Mouse (Mus musculus) thymus, adult 2 months (tissue): Measurements from ENCODE around the gene Ctbp2. TPM values are rescaled to one million over a fixed set of nuclear protein-coding genes. Genes with fewer than 3 reads are reported as not detected.

Experiments
- DNase-seq: peaks from one replicate; pipeline ENCODE4 v3.0.0; 2021
- H3K27ac ChIP-seq: fragments of 200-500 bp; 2 replicates; pipeline ENCODE4 v1.5.1; 2012; ENCODE audit warnings: low read length, control low read depth; ENCODE audit not compliant: control insufficient read depth, insufficient read depth
- H3K27me3 ChIP-seq: fragments of 200-500 bp; 2 replicates; pipeline ENCODE4 v1.6.1; 2012; ENCODE audit warnings: mild to moderate bottlenecking, low read length, moderate library complexity, mixed read lengths; ENCODE audit not compliant: control insufficient read depth, insufficient read depth
- H3K36me3 ChIP-seq: fragments of 200-500 bp; 2 replicates; pipeline ENCODE4 v1.6.1; 2012; ENCODE audit warnings: mild to moderate bottlenecking, low read length, moderate library complexity; ENCODE audit not compliant: control insufficient read depth, insufficient read depth
- H3K4me1 ChIP-seq: fragments of 200-500 bp; replicated peaks from 2 replicates; pipeline ENCODE4 v1.6.1; 2012; ENCODE audit warnings: low read length; ENCODE audit not compliant: control insufficient read depth, insufficient read depth
- H3K4me3 ChIP-seq: fragments of 200-500 bp; 2 replicates; pipeline ENCODE4 v1.5.1; 2012; ENCODE audit warnings: mild to moderate bottlenecking, low read length, control low read depth, moderate library complexity; ENCODE audit not compliant: control insufficient read depth, insufficient read depth
- CTCF ChIP-seq: fragments of 200-500 bp; IDR thresholded peaks from 2 replicates; pipeline ENCODE4 v1.5.1; 2012; ENCODE audit warnings: mild to moderate bottlenecking, control low read depth, low read length, moderate library complexity, borderline replicate concordance; ENCODE audit not compliant: control insufficient read depth, poor library complexity, insufficient read depth; ENCODE audit errors: extremely low read depth
- POLR2A ChIP-seq: fragments of 200-500 bp; IDR thresholded peaks from 2 replicates; pipeline ENCODE4 v1.6.1; 2012; ENCODE audit warnings: mild to moderate bottlenecking, low read length, control low read depth, moderate library complexity; ENCODE audit not compliant: control insufficient read depth, poor library complexity, insufficient read depth; ENCODE audit errors: extremely low read depth
- WGBS: fragments of 180-500 bp; shearing (Covaris S2); methylation state at CpG from one replicate; pipeline ENCODE4 v1.1.7; 2018; 5-methylcytosine and 5-hydroxymethylcytosine counted together
- polyA plus RNA-seq: library from polyadenylated mRNA; depleted of rRNA; stranded (reverse); fragments of >200 nt; gene quantifications from 2 replicates; pipeline ENCODE4 v1.2.3, GENCODE M21; 2012

Ctbp2 gene
- polyA plus RNA-seq, 1 experiment: 14.0 TPM

DNA sequence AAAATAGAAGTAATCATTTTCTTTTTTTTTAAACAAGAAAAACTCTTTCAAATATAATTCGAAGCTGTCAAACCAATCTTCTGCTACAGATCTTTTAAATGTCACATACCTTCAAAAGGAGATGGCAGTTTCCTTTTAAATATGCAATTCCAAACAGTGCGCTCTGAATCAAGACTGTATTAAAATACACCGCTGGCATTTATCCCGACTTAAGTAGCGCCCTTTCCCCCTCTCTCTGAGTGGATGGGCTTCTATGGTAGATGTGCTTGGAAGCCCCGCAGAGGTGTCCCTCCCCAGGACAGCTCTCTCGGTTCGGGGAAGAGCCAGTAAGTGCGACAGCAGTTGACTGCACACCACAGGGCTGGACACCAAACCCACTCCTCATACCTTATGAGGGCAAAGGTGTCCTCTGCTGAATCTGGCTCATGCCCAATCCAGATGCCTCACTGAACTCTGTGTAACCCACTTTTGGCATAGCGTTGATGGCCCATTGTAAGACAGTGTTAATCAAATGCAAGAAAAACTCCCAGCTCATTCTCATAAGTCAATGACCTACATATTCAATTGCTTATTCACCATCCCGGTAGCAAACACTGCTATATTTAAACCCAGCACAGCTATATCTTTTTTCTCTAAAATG, 34.4 kb downstream of the Ctbp2 start:
- no peaks in the 10 kb centered on the region for H3K36me3 ChIP-seq
- H3K4me3 ChIP-seq: no peak overlapping the region
- no peak for DNase-seq
- no peaks in the 10 kb centered on the region for H3K27me3 ChIP-seq
- H3K27ac ChIP-seq: no peak overlapping the region
- 97% methylated on average over 11 of the region's 11 CpGs for WGBS
- no peaks in the 10 kb centered on the region for H3K4me1 ChIP-seq
- TF ChIP-seq CTCF: no peak
- no peak for TF ChIP-seq POLR2A

DNA sequence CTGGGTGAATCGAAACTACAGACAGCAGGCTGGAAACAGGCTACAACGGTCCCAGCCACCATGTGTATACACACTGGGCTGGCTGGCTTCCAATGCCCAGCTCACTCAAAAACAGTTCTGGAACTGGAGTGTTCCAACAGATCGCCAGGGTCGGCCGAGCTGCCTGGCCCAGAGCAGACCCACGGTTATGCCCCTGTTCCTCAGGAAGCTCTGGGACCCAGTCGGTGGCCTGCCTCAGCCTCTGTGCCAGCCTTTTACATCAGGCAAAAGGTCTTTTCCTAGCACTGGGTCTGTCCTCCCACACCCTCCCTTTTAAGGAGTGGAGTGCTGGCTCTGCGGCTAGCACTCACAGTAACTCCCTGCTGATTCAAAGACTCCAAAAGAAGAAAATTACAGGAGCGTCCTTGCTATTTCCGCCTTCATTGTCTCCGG, 35.3 kb downstream of the Ctbp2 start:
- DNase-seq: no peak
- no peak for TF ChIP-seq CTCF
- no peak for TF ChIP-seq POLR2A
- no peaks in the 10 kb centered on the region for H3K36me3 ChIP-seq
- no peak overlapping the region for H3K27ac ChIP-seq
- 86% methylated on average over 11 of the region's 11 CpGs for WGBS
- no peaks in the 10 kb centered on the region for H3K4me1 ChIP-seq
- no peak overlapping the region for H3K4me3 ChIP-seq
- H3K27me3 ChIP-seq: no peaks in the 10 kb centered on the region

GRCm38 (mm10) chr7:133088411-133088810, 35.7 kb downstream of the Ctbp2 start:
- H3K36me3 ChIP-seq: no peaks in the 10 kb centered on the region
- no peak overlapping the region for H3K27ac ChIP-seq
- no peaks in the 10 kb centered on the region for H3K27me3 ChIP-seq
- 87% methylated on average over 4 of the region's 4 CpGs for WGBS
- TF ChIP-seq POLR2A (no peak), CTCF (no peak)
- no peak overlapping the region for H3K4me3 ChIP-seq
- DNase-seq: no peak
- H3K4me1 ChIP-seq: no peaks in the 10 kb centered on the region

- H3K27ac ChIP-seq: no peak overlapping the region
- 68% methylated on average over 3 of the region's 3 CpGs for WGBS
- no peak for TF ChIP-seq CTCF
- TF ChIP-seq POLR2A: no peak
- DNase-seq: no peak
- H3K4me1 ChIP-seq: no peaks in the 10 kb centered on the region
- H3K4me3 ChIP-seq: no peak overlapping the region
- H3K27me3 ChIP-seq: no peaks in the 10 kb centered on the region
- no peaks in the 10 kb centered on the region for H3K36me3 ChIP-seq
Observed at GRCm38 (mm10) chr7:133085408-133085807, 38.7 kb downstream of the Ctbp2 start.

- Histone ChIP-seq H3K36me3 (no peaks in the 10 kb centered on the region), H3K4me3 (no peak overlapping the region), H3K27me3 (no peaks in the 10 kb centered on the region), H3K27ac (no peak overlapping the region), H3K4me1 (no peaks in the 10 kb centered on the region)
- DNase-seq: no peak
- TF ChIP-seq POLR2A: no peak
- no peak for TF ChIP-seq CTCF
- WGBS: 91% methylated on average over 13 of the region's 13 CpGs
Observed at GRCm38 (mm10) chr7:133083936-133084614, 40.1 kb downstream of the Ctbp2 start.

- no peaks in the 10 kb centered on the region for H3K27me3 ChIP-seq
- 91% methylated on average over 1 of the region's 1 CpGs for WGBS
- no peak for TF ChIP-seq CTCF
- H3K4me1 ChIP-seq: no peaks in the 10 kb centered on the region
- no peak overlapping the region for H3K4me3 ChIP-seq
- DNase-seq: no peak
- no peaks in the 10 kb centered on the region for H3K36me3 ChIP-seq
- no peak overlapping the region for H3K27ac ChIP-seq
Observed at GRCm38 (mm10) chr7:133078929-133079328, 45.2 kb downstream of the Ctbp2 start.
